ENCODE assay signal across 8 mouse cellular contexts in genomic region chr17:27684886-27685549, GRCm38 (mm10). TPM values are rescaled to one million over a fixed set of nuclear protein-coding genes. Genes with fewer than 3 reads are reported as not detected.
A peak's percentile ranks its signal among the peaks of the same experiment; 100 is the strongest.
DNase-seq lines count a peak whose midpoint lies in the region; ATAC-seq and TF ChIP-seq lines count a peak whose summit lies in the region.

No protein-coding gene starts in this region.

- peaks cover 30% of the 10 kb centered on the region for H3K4me1 ChIP-seq in embryonic facial prominence, embryonic 10.5 days
- H3K4me1 ChIP-seq in hindbrain, embryonic 11.5 days (replicated peaks; ENCODE audit: control insufficient read depth, insufficient read depth, low read length) = peaks cover 3% of the 10 kb centered on the region; the same call in 1 of the 2 replicates
- no peaks in the 10 kb centered on the region for H3K4me1 ChIP-seq in lung, embryonic 14.5 days (ENCODE audit: insufficient read depth)

- ATAC-seq in hindbrain, embryonic 11.5 days (ENCODE audit: low FRiP score) = peak; percentile 70
- ATAC-seq in lung, embryonic 14.5 days (ENCODE audit: insufficient read depth) = peak; percentile 40; the same call in 1 of the 2 replicates
- ATAC-seq in erythroblast, adult 5-6 weeks (replicated peaks; ENCODE audit: low FRiP score, poor library complexity, severe bottlenecking) = no peak

- H3K36me3 ChIP-seq in embryonic facial prominence, embryonic 10.5 days (replicated peaks) = no peaks in the 10 kb centered on the region
- H3K36me3 ChIP-seq in hindbrain, embryonic 11.5 days (ENCODE audit: control insufficient read depth, insufficient read depth, low read length) = no peaks in the 10 kb centered on the region
- no peaks in the 10 kb centered on the region for H3K36me3 ChIP-seq in lung, embryonic 14.5 days (ENCODE audit: insufficient read depth)

- WGBS in embryonic facial prominence, embryonic 10.5 days = under 1% methylated on average over 53 of the region's 53 CpGs
- under 1% methylated on average over 36 of the region's 53 CpGs for WGBS in hindbrain, embryonic 11.5 days
- 2% methylated on average over 51 of the region's 53 CpGs for WGBS in lung, embryonic 14.5 days

- H3K27ac ChIP-seq in embryonic facial prominence, embryonic 10.5 days (replicated peaks) = peak overlapping the region; percentile 72
- no peak overlapping the region for H3K27ac ChIP-seq in hindbrain, embryonic 11.5 days (ENCODE audit: low read depth, low read length)
- H3K27ac ChIP-seq in lung, embryonic 14.5 days (ENCODE audit: low read depth) = no peak overlapping the region

- peak; percentile 59 for DNase-seq in CD4-positive helper T cell, adult 2 months (ENCODE audit: low read depth, low spot score)
- peak; percentile 60 for DNase-seq in T-cell, adult 2 months (ENCODE audit: low spot score)
- DNase-seq in embryonic facial prominence, embryonic 10.5 days (ENCODE audit: low spot score) = peak; percentile 86
- DNase-seq in hindbrain, embryonic 11.5 days (ENCODE audit: low spot score) = peak; percentile 80
- peak; percentile 88 for DNase-seq in layer of hippocampus, adult 9-11 months
- peak; percentile 84 for DNase-seq in lung, embryonic 14.5 days
- DNase-seq in retina, embryonic 14.5 days (ENCODE audit: low spot score) = peak; percentile 85

- H3K4me2 ChIP-seq in hindbrain, embryonic 11.5 days (replicated peaks; ENCODE audit: low read depth, low read length) = peak overlapping the region; percentile 97
- H3K4me2 ChIP-seq in lung, embryonic 14.5 days = peak overlapping the region; percentile 79

- peak; percentile 63 for TF ChIP-seq CTCF in lung, embryonic 14.5 days (IDR thresholded peaks at IDR 0.05; ENCODE audit: low read depth)

- peak overlapping the region; percentile 60 for H3K9ac ChIP-seq in hindbrain, embryonic 11.5 days (ENCODE audit: low read depth, low read length)
- H3K9ac ChIP-seq in lung, embryonic 14.5 days = peak overlapping the region; percentile 29; the same call in 1 of the 2 replicates

- H3K9me3 ChIP-seq in embryonic facial prominence, embryonic 10.5 days = no peaks in the 10 kb centered on the region
- H3K9me3 ChIP-seq in hindbrain, embryonic 11.5 days (ENCODE audit: control insufficient read depth, low read length) = no peaks in the 10 kb centered on the region
- H3K9me3 ChIP-seq in lung, embryonic 14.5 days (ENCODE audit: low read depth, low read length) = no peaks in the 10 kb centered on the region

- peaks cover 65% of the 10 kb centered on the region for H3K27me3 ChIP-seq in embryonic facial prominence, embryonic 10.5 days (replicated peaks; ENCODE audit: low read depth, poor library complexity, severe bottlenecking)
- H3K27me3 ChIP-seq in hindbrain, embryonic 11.5 days (ENCODE audit: control insufficient read depth, insufficient read depth, low read length) = peaks cover 6% of the 10 kb centered on the region; the same call in 1 of the 2 replicates
- H3K27me3 ChIP-seq in lung, embryonic 14.5 days (ENCODE audit: insufficient read depth, low read length) = peaks cover 35% of the 10 kb centered on the region

- H3K4me3 ChIP-seq in embryonic facial prominence, embryonic 10.5 days = peak overlapping the region; percentile 68
- peak overlapping the region; percentile 45 for H3K4me3 ChIP-seq in hindbrain, embryonic 11.5 days (ENCODE audit: low read depth, low read length)
- H3K4me3 ChIP-seq in lung, embryonic 14.5 days (ENCODE audit: low read depth, low read length) = peak overlapping the region; percentile 42

RNA-seq across cellular contexts. Expression of gene Pacsin1, which starts 29.7 kb away (rescaled TPM):
- 5.2 and 6.9 TPM in 2 replicates for polyA plus RNA-seq in embryonic facial prominence, embryonic 10.5 days (2016; fragmentation: Nextera tagmentation; extraction: Ambion mirVana)
- polyA plus RNA-seq in hindbrain, embryonic 11.5 days (2014; fragmentation: Nextera tagmentation; extraction: Ambion mirVana) = 3.5 and 3.7 TPM in 2 replicates
- polyA plus RNA-seq in lung, embryonic 14.5 days (2014; fragmentation: Nextera tagmentation; extraction: Ambion mirVana) = 0.39 and 0.60 TPM in 2 replicates
- total RNA-seq in erythroblast, adult 5-6 weeks (2015; ENCODE audit: low replicate concordance) = not detected in 2 replicates
- not detected in 2 replicates for total RNA-seq in erythroblast, adult 5-6 weeks (2017; ENCODE audit: low replicate concordance)

RNA-seq across cellular contexts. Expression of gene Spdef, which starts 43.7 kb away (rescaled TPM):
- 0.15 and 0.43 TPM in 2 replicates for polyA plus RNA-seq in embryonic facial prominence, embryonic 10.5 days (2016; fragmentation: Nextera tagmentation; extraction: Ambion mirVana)
- polyA plus RNA-seq in hindbrain, embryonic 11.5 days (2014; fragmentation: Nextera tagmentation; extraction: Ambion mirVana) = 0.17 TPM in 1 of 2 replicates, not detected in the other
- 0.88 and 1.1 TPM in 2 replicates for polyA plus RNA-seq in lung, embryonic 14.5 days (2014; fragmentation: Nextera tagmentation; extraction: Ambion mirVana)
- not detected in 2 replicates for total RNA-seq in erythroblast, adult 5-6 weeks (2015; ENCODE audit: low replicate concordance)
- not detected in 2 replicates for total RNA-seq in erythroblast, adult 5-6 weeks (2017; ENCODE audit: low replicate concordance)

RNA-seq across cellular contexts. Expression of gene Rps10, which starts 48.5 kb away (rescaled TPM):
- polyA plus RNA-seq in embryonic facial prominence, embryonic 10.5 days (2016; fragmentation: Nextera tagmentation; extraction: Ambion mirVana) = 906 and 913 TPM in 2 replicates
- polyA plus RNA-seq in hindbrain, embryonic 11.5 days (2014; fragmentation: Nextera tagmentation; extraction: Ambion mirVana) = 817 and 827 TPM in 2 replicates
- 1,167 and 1,191 TPM in 2 replicates for polyA plus RNA-seq in lung, embryonic 14.5 days (2014; fragmentation: Nextera tagmentation; extraction: Ambion mirVana)
- total RNA-seq in erythroblast, adult 5-6 weeks (2015; ENCODE audit: low replicate concordance) = 540 and 553 TPM in 2 replicates
- 311 and 359 TPM in 2 replicates for total RNA-seq in erythroblast, adult 5-6 weeks (2017; ENCODE audit: low replicate concordance)

RNA-seq across cellular contexts. Expression of gene RPS10-NUDT3, which starts 50.0 kb away (rescaled TPM):
- polyA plus RNA-seq in embryonic facial prominence, embryonic 10.5 days (2016; fragmentation: Nextera tagmentation; extraction: Ambion mirVana) = not detected in 2 replicates
- not detected in 2 replicates for polyA plus RNA-seq in hindbrain, embryonic 11.5 days (2014; fragmentation: Nextera tagmentation; extraction: Ambion mirVana)
- polyA plus RNA-seq in lung, embryonic 14.5 days (2014; fragmentation: Nextera tagmentation; extraction: Ambion mirVana) = not detected in 2 replicates
- total RNA-seq in erythroblast, adult 5-6 weeks (2015; ENCODE audit: low replicate concordance) = not detected in 2 replicates
- total RNA-seq in erythroblast, adult 5-6 weeks (2017; ENCODE audit: low replicate concordance) = not detected in 2 replicates
